Mouse (Mus musculus) embryonic facial prominence, embryonic 11.5 days (tissue): ENCODE measurements at regions not wholly inside any gene's neighbourhood (a gene's known extent, or its start where the extent isn't known, plus 50 kb on each side); places are given as distances from the start of the nearest gene placed in this dataset.

ENCODE experiments used
- ATAC-seq: fragments of 200-750 bp; cut with Nextera tagmentation; replicated peaks from 2 replicates; pipeline ENCODE4 v1.8.0; 2017; ENCODE audit warnings: low read depth; ENCODE audit not compliant: insufficient number of reproducible peaks, low FRiP score, low TSS enrichment
- DNase-seq: peaks from one replicate; pipeline ENCODE4 v3.0.0-alpha.2; 2015; ENCODE audit warnings: low spot score
- H3K27ac ChIP-seq: fragments of 300-500 bp; sonication (generic); replicated peaks from 2 replicates; pipeline ENCODE4 v1.5.1; 2014; ENCODE audit warnings: mild to moderate bottlenecking, low read depth, low read length, control low read depth
- H3K27me3 ChIP-seq: fragments of 300-500 bp; sonication (generic); 2 replicates; pipeline ENCODE4 v1.6.1; 2014; ENCODE audit warnings: mild to moderate bottlenecking, low read length, moderate library complexity, mixed read lengths; ENCODE audit not compliant: control insufficient read depth, insufficient read depth
- H3K36me3 ChIP-seq: fragments of 300-500 bp; sonication (generic); replicated peaks from 2 replicates; pipeline ENCODE4 v1.6.1; 2014; ENCODE audit warnings: low read depth, mild to moderate bottlenecking, low read length, moderate library complexity, mixed read lengths; ENCODE audit not compliant: control insufficient read depth, insufficient read depth
- H3K4me1 ChIP-seq: fragments of 300-500 bp; sonication (generic); 2 replicates; pipeline ENCODE4 v1.6.1; 2014; ENCODE audit warnings: low read length, mixed read lengths; ENCODE audit not compliant: control insufficient read depth, insufficient read depth
- H3K4me2 ChIP-seq: fragments of 300-500 bp; sonication (generic); 2 replicates; pipeline ENCODE4 v1.6.1; 2014; ENCODE audit warnings: low read depth, mild to moderate bottlenecking, control low read depth, low read length, moderate library complexity
- H3K4me3 ChIP-seq: fragments of 300-500 bp; sonication (generic); 2 replicates; pipeline ENCODE4 v1.5.1; 2014; ENCODE audit warnings: low read depth, low read length, control low read depth
- H3K9ac ChIP-seq: fragments of 300-500 bp; sonication (generic); replicated peaks from 2 replicates; pipeline ENCODE4 v1.6.1; 2014; ENCODE audit warnings: mild to moderate bottlenecking, control low read depth, low read length
- H3K9me3 ChIP-seq: fragments of 300-500 bp; sonication (generic); replicated peaks from 2 replicates; pipeline ENCODE4 v1.6.1; 2016; ENCODE audit warnings: mild to moderate bottlenecking, low read length, inconsistent platforms, mixed read lengths; ENCODE audit not compliant: control insufficient read depth
- WGBS: fragments of 180-500 bp; shearing (Covaris S2); extraction: QIAGEN DNeasy Blood & Tissue Kit; methylation state at CpG from one replicate; pipeline ENCODE4 v1.1.7; 2014; 5-methylcytosine and 5-hydroxymethylcytosine counted together

GRCm38 (mm10) chr1:55837366-55837765, 431.6 kb downstream of the Plcl1 start:
- no peaks in the 10 kb centered on the region for H3K36me3 ChIP-seq
- no peak overlapping the region for H3K9ac ChIP-seq
- no peaks in the 10 kb centered on the region for H3K4me1 ChIP-seq
- H3K4me3 ChIP-seq, result no peak overlapping the region
- H3K27ac ChIP-seq, result no peak overlapping the region
- ATAC-seq (no peak), DNase-seq (no peak)
- H3K4me2 ChIP-seq, result no peak overlapping the region
- no peaks in the 10 kb centered on the region for H3K9me3 ChIP-seq
- H3K27me3 ChIP-seq, result no peaks in the 10 kb centered on the region

- Histone ChIP-seq H3K9ac (no peak overlapping the region), H3K4me1 (no peaks in the 10 kb centered on the region), H3K4me3 (no peak overlapping the region), H3K9me3 (no peaks in the 10 kb centered on the region), H3K27ac (no peak overlapping the region), H3K4me2 (no peak overlapping the region), H3K27me3 (no peaks in the 10 kb centered on the region), H3K36me3 (no peaks in the 10 kb centered on the region)
- 4% methylated on average over 2 of the region's 2 CpGs for WGBS
- DNase-seq (peak; percentile 82), ATAC-seq (no peak)
Observed at GRCm38 (mm10) chr1:55838168-55838567, 432.4 kb downstream of the Plcl1 start.

- H3K4me1 ChIP-seq, result no peaks in the 10 kb centered on the region
- ATAC-seq (no peak), DNase-seq (no peak)
- H3K4me2 ChIP-seq, result no peak overlapping the region
- no peaks in the 10 kb centered on the region for H3K27me3 ChIP-seq
- WGBS, result 82% methylated on average over 3 of the region's 3 CpGs
- no peak overlapping the region for H3K4me3 ChIP-seq
- no peaks in the 10 kb centered on the region for H3K9me3 ChIP-seq
- no peak overlapping the region for H3K9ac ChIP-seq
- no peak overlapping the region for H3K27ac ChIP-seq
- H3K36me3 ChIP-seq, result no peaks in the 10 kb centered on the region
Observed at GRCm38 (mm10) chr1:55848806-55849205, 443.1 kb downstream of the Plcl1 start.

GRCm38 (mm10) chr1:55852354-55852753, 446.6 kb downstream of the Plcl1 start:
- no peaks in the 10 kb centered on the region for H3K4me1 ChIP-seq
- no peak overlapping the region for H3K27ac ChIP-seq
- DNase-seq, result no peak
- no peaks in the 10 kb centered on the region for H3K9me3 ChIP-seq
- no peaks in the 10 kb centered on the region for H3K27me3 ChIP-seq
- H3K36me3 ChIP-seq, result no peaks in the 10 kb centered on the region
- no peak overlapping the region for H3K4me2 ChIP-seq
- no peak for ATAC-seq
- H3K9ac ChIP-seq, result no peak overlapping the region
- H3K4me3 ChIP-seq, result no peak overlapping the region

- Histone ChIP-seq H3K36me3 (no peaks in the 10 kb centered on the region), H3K4me3 (no peak overlapping the region), H3K9ac (no peak overlapping the region), H3K9me3 (no peaks in the 10 kb centered on the region), H3K4me2 (no peak overlapping the region), H3K4me1 (no peaks in the 10 kb centered on the region), H3K27ac (no peak overlapping the region), H3K27me3 (no peaks in the 10 kb centered on the region)
- DNase-seq (no peak), ATAC-seq (no peak)
- 85% methylated on average over 3 of the region's 3 CpGs for WGBS
Observed at GRCm38 (mm10) chr1:55859113-55859512, 453.4 kb downstream of the Plcl1 start.

- Histone ChIP-seq H3K4me2 (no peak overlapping the region), H3K36me3 (no peaks in the 10 kb centered on the region), H3K4me3 (no peak overlapping the region), H3K4me1 (no peaks in the 10 kb centered on the region), H3K9me3 (no peaks in the 10 kb centered on the region), H3K9ac (no peak overlapping the region), H3K27me3 (no peaks in the 10 kb centered on the region), H3K27ac (no peak overlapping the region)
- DNase-seq, result no peak
- 67% methylated on average over 3 of the region's 3 CpGs for WGBS
- ATAC-seq, result no peak
Observed at GRCm38 (mm10) chr1:55863113-55863512, 457.4 kb downstream of the Plcl1 start.

GRCm38 (mm10) chr1:55865274-55865673, 459.6 kb downstream of the Plcl1 start:
- Histone ChIP-seq H3K4me2 (no peak overlapping the region), H3K36me3 (no peaks in the 10 kb centered on the region), H3K4me1 (no peaks in the 10 kb centered on the region), H3K27me3 (no peaks in the 10 kb centered on the region), H3K9me3 (no peaks in the 10 kb centered on the region), H3K9ac (no peak overlapping the region), H3K4me3 (no peak overlapping the region), H3K27ac (no peak overlapping the region)
- DNase-seq, result no peak
- WGBS, result 75% methylated on average over 4 of the region's 4 CpGs
- ATAC-seq, result no peak

GRCm38 (mm10) chr1:55866677-55867076, 461.0 kb downstream of the Plcl1 start:
- Histone ChIP-seq H3K4me3 (no peak overlapping the region), H3K4me2 (no peak overlapping the region), H3K9me3 (no peaks in the 10 kb centered on the region), H3K9ac (no peak overlapping the region), H3K27ac (no peak overlapping the region), H3K4me1 (no peaks in the 10 kb centered on the region), H3K36me3 (no peaks in the 10 kb centered on the region), H3K27me3 (no peaks in the 10 kb centered on the region)
- no peak for ATAC-seq
- no peak for DNase-seq

- H3K4me3 ChIP-seq, result no peak overlapping the region
- H3K36me3 ChIP-seq, result no peaks in the 10 kb centered on the region
- H3K27me3 ChIP-seq, result no peaks in the 10 kb centered on the region
- H3K9ac ChIP-seq, result no peak overlapping the region
- no peak overlapping the region for H3K27ac ChIP-seq
- H3K4me1 ChIP-seq, result no peaks in the 10 kb centered on the region
- no peak for DNase-seq
- H3K4me2 ChIP-seq, result no peak overlapping the region
- H3K9me3 ChIP-seq, result no peaks in the 10 kb centered on the region
- 89% methylated on average over 4 of the region's 4 CpGs for WGBS
- ATAC-seq, result no peak
Observed at GRCm38 (mm10) chr1:55873583-55873982, 467.9 kb downstream of the Plcl1 start.
